In the genomic region with DNA sequence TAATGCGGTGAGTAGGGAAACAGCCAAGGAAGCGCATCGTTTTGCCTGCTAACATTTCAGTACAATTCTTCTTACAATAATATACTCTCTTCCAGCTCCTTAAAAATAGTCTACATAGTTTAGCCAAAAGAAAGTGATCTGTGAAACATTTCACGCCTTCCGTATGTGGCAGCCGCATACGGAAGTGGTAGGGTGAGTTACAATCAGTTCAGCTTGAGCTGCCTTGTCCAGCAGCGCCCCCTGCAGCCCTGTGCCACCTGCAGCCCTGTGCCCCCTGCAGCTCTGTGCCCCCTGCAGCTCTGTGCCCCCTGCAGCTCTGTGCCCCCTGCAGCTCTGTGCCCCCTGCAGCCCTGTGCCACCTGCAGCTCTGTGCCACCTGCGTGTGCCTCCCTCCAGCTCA, we compare ENCODE assay signal across 10 mouse cellular contexts.
DNase-seq lines count a peak whose midpoint lies in the region; ATAC-seq and TF ChIP-seq lines count a peak whose summit lies in the region.
"Had no signal": no experiment of that assay in that cellular context is flagged by ENCODE, and none has a peak within 500 bp of the region (broad histone marks: within the 10 kb centered on the region; RNA-seq: fewer than 3 reads in every experiment).

No protein-coding gene starts in this region.

- H3K27ac ChIP-seq in intestine, postnatal 0 days (ENCODE audit: low read depth, low read length), result no peak overlapping the region
- no peak overlapping the region for H3K27ac ChIP-seq in intestine, embryonic 16.5 days (ENCODE audit: low read length)
- H3K27ac ChIP-seq in liver, embryonic 14.5 days, result no peak overlapping the region
- no peak overlapping the region for H3K27ac ChIP-seq in small intestine, adult 2 months (ENCODE audit: insufficient read depth, low read depth, low read length)
- no peak overlapping the region for H3K27ac ChIP-seq in midbrain, embryonic 15.5 days
- H3K27ac ChIP-seq: embryonic facial prominence, embryonic 13.5 days; limb, embryonic 13.5 days had no signal

- no peak for TF ChIP-seq EP300 in liver, embryonic 14.5 days (IDR thresholded peaks at IDR 0.05; ENCODE audit: low read depth)

- 82% methylated on average over 9 of the region's 9 CpGs for WGBS in intestine, postnatal 0 days
- 73% methylated on average over 9 of the region's 9 CpGs for WGBS in intestine, embryonic 16.5 days
- WGBS in liver, embryonic 14.5 days (ENCODE audit: insufficient replicate concordance), result 82% methylated on average over 9 of the region's 9 CpGs
- 87% methylated on average over 9 of the region's 9 CpGs for WGBS in small intestine, adult 2 months
- WGBS in midbrain, embryonic 15.5 days, result 64% methylated on average over 9 of the region's 9 CpGs

- TF ChIP-seq POLR2A in small intestine, adult 2 months (IDR thresholded peaks at IDR 0.05; ENCODE audit: low read depth, low read length), result no peak

- no peak overlapping the region for H3K9ac ChIP-seq in intestine, postnatal 0 days (ENCODE audit: low read depth, low read length)
- no peak overlapping the region for H3K9ac ChIP-seq in intestine, embryonic 16.5 days (ENCODE audit: low read depth, low read length)
- no peak overlapping the region for H3K9ac ChIP-seq in liver, embryonic 14.5 days (replicated peaks)
- H3K9ac ChIP-seq in midbrain, embryonic 15.5 days, result no peak overlapping the region
- H3K9ac ChIP-seq: embryonic facial prominence, embryonic 13.5 days; limb, embryonic 13.5 days had no signal

- H3K4me1 ChIP-seq in intestine, postnatal 0 days (replicated peaks; ENCODE audit: control insufficient read depth, insufficient read depth, low read length), result no peaks in the 10 kb centered on the region
- H3K4me1 ChIP-seq in intestine, embryonic 16.5 days (ENCODE audit: control insufficient read depth, insufficient read depth, low read length), result no peaks in the 10 kb centered on the region
- no peaks in the 10 kb centered on the region for H3K4me1 ChIP-seq in liver, embryonic 14.5 days (replicated peaks; ENCODE audit: control insufficient read depth in 2 of 2, insufficient read depth in 2 of 2, low read length in 1 of 2)
- H3K4me1 ChIP-seq in small intestine, adult 2 months (ENCODE audit: control insufficient read depth, insufficient read depth, insufficient read length, low read length), result no peaks in the 10 kb centered on the region
- H3K4me1 ChIP-seq in midbrain, embryonic 15.5 days, result no peaks in the 10 kb centered on the region
- H3K4me1 ChIP-seq: embryonic facial prominence, embryonic 13.5 days had no signal

- no peaks in the 10 kb centered on the region for H3K27me3 ChIP-seq in intestine, postnatal 0 days (replicated peaks; ENCODE audit: control insufficient read depth, insufficient read depth, low read length)
- H3K27me3 ChIP-seq in intestine, embryonic 16.5 days (replicated peaks; ENCODE audit: control insufficient read depth, insufficient read depth, low read length), result no peaks in the 10 kb centered on the region
- no peaks in the 10 kb centered on the region for H3K27me3 ChIP-seq in liver, embryonic 14.5 days (ENCODE audit: control insufficient read depth, insufficient read depth, low read length)
- no peaks in the 10 kb centered on the region for H3K27me3 ChIP-seq in small intestine, adult 2 months (ENCODE audit: control insufficient read depth, insufficient read depth, low read length)
- no peaks in the 10 kb centered on the region for H3K27me3 ChIP-seq in midbrain, embryonic 15.5 days (replicated peaks)
- H3K27me3 ChIP-seq: embryonic facial prominence, embryonic 13.5 days; limb, embryonic 13.5 days had no signal

- DNase-seq in CD8-positive naive resting alpha-beta T cell, adult 2 months (ENCODE audit: low read depth in 2 of 2, low spot score in 2 of 2), result peak; percentile 18 to 38
- DNase-seq in ZHBTc4 (ENCODE audit: low read depth, low spot score), result peak; percentile 57
- DNase-seq in gastrocnemius, adult 18-20 months (ENCODE audit: low spot score), result peak; percentile 70
- no peak for DNase-seq in liver, embryonic 14.5 days (ENCODE audit: low read depth in 3 of 3, low spot score in 3 of 3)

- ATAC-seq in intestine, postnatal 0 days, result no peak
- ATAC-seq in intestine, embryonic 16.5 days, result no peak
- no peak for ATAC-seq in liver, embryonic 14.5 days (ENCODE audit: insufficient read depth)
- ATAC-seq in midbrain, embryonic 15.5 days (replicated peaks), result no peak

- no peaks in the 10 kb centered on the region for H3K9me3 ChIP-seq in intestine, postnatal 0 days (ENCODE audit: control insufficient read depth)
- H3K9me3 ChIP-seq in intestine, embryonic 16.5 days (ENCODE audit: control insufficient read depth, low read length), result no peaks in the 10 kb centered on the region
- H3K9me3 ChIP-seq in liver, embryonic 14.5 days (ENCODE audit: control insufficient read depth, low read length), result no peaks in the 10 kb centered on the region
- H3K9me3 ChIP-seq in midbrain, embryonic 15.5 days, result no peaks in the 10 kb centered on the region
- H3K9me3 ChIP-seq: embryonic facial prominence, embryonic 13.5 days; limb, embryonic 13.5 days had no signal

- peak; percentile 77 for TF ChIP-seq CTCF in intestine, postnatal 0 days (IDR thresholded peaks at IDR 0.05; ENCODE audit: low read depth)
- peak; percentile 68 for TF ChIP-seq CTCF in liver, embryonic 14.5 days (IDR thresholded peaks at IDR 0.05; ENCODE audit: low read depth)
- peak; percentile 41; the same call in 1 of the 2 replicates for TF ChIP-seq CTCF in small intestine, adult 2 months (IDR thresholded peaks at IDR 0.05; ENCODE audit: extremely low read depth, insufficient read length, insufficient replicate concordance, low read depth, low read length)

- H3K4me2 ChIP-seq in intestine, postnatal 0 days (replicated peaks; ENCODE audit: low read depth), result no peak overlapping the region
- H3K4me2 ChIP-seq in intestine, embryonic 16.5 days (ENCODE audit: low read depth, low read length), result no peak overlapping the region
- H3K4me2 ChIP-seq in liver, embryonic 14.5 days (ENCODE audit: low read depth), result no peak overlapping the region
- no peak overlapping the region for H3K4me2 ChIP-seq in midbrain, embryonic 15.5 days
- H3K4me2 ChIP-seq: embryonic facial prominence, embryonic 13.5 days; limb, embryonic 13.5 days had no signal

- H3K4me3 ChIP-seq in intestine, postnatal 0 days (ENCODE audit: low read depth, low read length), result no peak overlapping the region
- H3K4me3 ChIP-seq in intestine, embryonic 16.5 days (ENCODE audit: low read length), result no peak overlapping the region
- no peak overlapping the region for H3K4me3 ChIP-seq in liver, embryonic 14.5 days (ENCODE audit: insufficient read depth in 1 of 2, low read depth in 2 of 2, low read length in 2 of 2)
- H3K4me3 ChIP-seq in small intestine, adult 2 months (ENCODE audit: low read depth, low read length), result no peak overlapping the region
- H3K4me3 ChIP-seq in midbrain, embryonic 15.5 days, result no peak overlapping the region
- H3K4me3 ChIP-seq: embryonic facial prominence, embryonic 13.5 days; limb, embryonic 13.5 days had no signal

- peaks cover 17% of the 10 kb centered on the region for H3K36me3 ChIP-seq in intestine, postnatal 0 days (ENCODE audit: control insufficient read depth, insufficient read depth)
- no peaks in the 10 kb centered on the region; the same call in 1 of the 2 replicates for H3K36me3 ChIP-seq in intestine, embryonic 16.5 days (ENCODE audit: control insufficient read depth, insufficient read depth, low read length)
- H3K36me3 ChIP-seq in liver, embryonic 14.5 days (replicated peaks; ENCODE audit: control insufficient read depth, insufficient read depth, low read depth), result no peaks in the 10 kb centered on the region
- peaks cover 22% of the 10 kb centered on the region for H3K36me3 ChIP-seq in small intestine, adult 2 months (ENCODE audit: control insufficient read depth, insufficient read depth, low read length)
- H3K36me3 ChIP-seq in midbrain, embryonic 15.5 days (replicated peaks), result peaks cover 7% of the 10 kb centered on the region

Comparison
In these comparisons a context has a peak if more than half of its experiments do, and no peak if none do; other contexts are left out.
1. DNase-seq: peak in CD8-positive naive resting alpha-beta T cell, adult 2 months (2 of 2), ZHBTc4 (single experiment) and gastrocnemius, adult 18-20 months (single experiment); none in liver, embryonic 14.5 days (0 of 3).
2. Peak in every context shown above with its lines, with median percentiles within 50 percentile points of each other: CTCF ChIP-seq.